Mouse (Mus musculus): ENCODE data around the gene Tmtc3. TPM values are rescaled to one million over a fixed set of nuclear protein-coding genes. Genes with fewer than 3 reads are reported as not detected.
"Not testable (repeated sequence)": the region's sequence is repeated elsewhere in the genome, so short reads cannot be mapped to it uniquely, and the experiment has no call there.

Gene Tmtc3
- polyA plus RNA-seq, 1 experiment from 2014 or later, result 9.6 TPM

- no peak overlapping the region for H3K9ac ChIP-seq (replicated peaks)
- no peak overlapping the region for H3K27ac ChIP-seq (replicated peaks)
- H3K4me1 ChIP-seq, result no peaks in the 10 kb centered on the region
- no peak overlapping the region for H3K4me3 ChIP-seq
- no peak for ATAC-seq (replicated peaks)
- 82% methylated on average over 2 of the region's 2 CpGs for WGBS
- no peaks in the 10 kb centered on the region for H3K27me3 ChIP-seq
- no peak overlapping the region for H3K4me2 ChIP-seq (replicated peaks)
- H3K9me3 ChIP-seq, result no peaks in the 10 kb centered on the region
- no peaks in the 10 kb centered on the region for H3K36me3 ChIP-seq
Measured at GRCm38 (mm10) chr10:100427592-100427991, 59.6 kb downstream of the Tmtc3 start.

- H3K27ac ChIP-seq (replicated peaks), result no peak overlapping the region
- ATAC-seq (replicated peaks), result no peak
- H3K27me3 ChIP-seq, result no peaks in the 10 kb centered on the region
- no peaks in the 10 kb centered on the region for H3K9me3 ChIP-seq
- H3K9ac ChIP-seq (replicated peaks), result no peak overlapping the region
- no peaks in the 10 kb centered on the region for H3K36me3 ChIP-seq
- no peak overlapping the region for H3K4me2 ChIP-seq (replicated peaks)
- H3K4me3 ChIP-seq, result no peak overlapping the region
- H3K4me1 ChIP-seq, result no peaks in the 10 kb centered on the region
- WGBS, result 92% methylated on average over 7 of the region's 7 CpGs
Measured at GRCm38 (mm10) chr10:100415566-100415965, 71.6 kb downstream of the Tmtc3 start.

GRCm38 (mm10) chr10:100402301-100402700 lies 84.8 kb downstream of the Tmtc3 start:
- WGBS, result 92% methylated on average over 6 of the region's 6 CpGs

More at GRCm38 (mm10) chr10:100402301-100402700, 84.8 kb downstream of the Tmtc3 start:
- H3K27me3 ChIP-seq; ATAC-seq (replicated peaks); H3K9ac ChIP-seq (replicated peaks); H3K27ac ChIP-seq (replicated peaks); H3K9me3 ChIP-seq; H3K4me2 ChIP-seq (replicated peaks); H3K36me3 ChIP-seq; H3K4me3 ChIP-seq; H3K4me1 ChIP-seq: not testable (repeated sequence)

Other genes starting within 250 kb of the Tmtc3 start
- not detected in 2 replicates for gene Gm4301, start 151.7 kb downstream of the Tmtc3 start, polyA plus RNA-seq (2015; fragmentation: Nextera tagmentation; extraction: Ambion mirVana)
- not detected in 2 replicates for gene Gm4302, start 146.5 kb downstream of the Tmtc3 start, polyA plus RNA-seq (2015; fragmentation: Nextera tagmentation; extraction: Ambion mirVana)
- gene Gm4303, start 141.4 kb downstream of the Tmtc3 start, polyA plus RNA-seq (2015; fragmentation: Nextera tagmentation; extraction: Ambion mirVana), result not detected in 2 replicates
- gene Gm4305, start 136.3 kb downstream of the Tmtc3 start, polyA plus RNA-seq (2015; fragmentation: Nextera tagmentation; extraction: Ambion mirVana), result not detected in 2 replicates
- not detected in 2 replicates for gene Gm4307, start 126.0 kb downstream of the Tmtc3 start, polyA plus RNA-seq (2015; fragmentation: Nextera tagmentation; extraction: Ambion mirVana)
- gene Gm4312, start 104.8 kb downstream of the Tmtc3 start, polyA plus RNA-seq (2015; fragmentation: Nextera tagmentation; extraction: Ambion mirVana), result not detected in 2 replicates
- gene Cep290, start 208 bp upstream of the Tmtc3 start, polyA plus RNA-seq (2015; fragmentation: Nextera tagmentation; extraction: Ambion mirVana), result 6.9 and 7.7 TPM in 2 replicates
- gene 4930430F08Rik, start 103.1 kb upstream of the Tmtc3 start, polyA plus RNA-seq (2015; fragmentation: Nextera tagmentation; extraction: Ambion mirVana), result 13.9 and 15.2 TPM in 2 replicates
- not detected in 2 replicates for gene 1700017N19Rik, start 103.1 kb upstream of the Tmtc3 start, polyA plus RNA-seq (2015; fragmentation: Nextera tagmentation; extraction: Ambion mirVana)

Data from forebrain, embryonic 15.5 days (tissue).